Mouse (Mus musculus): Measurements from ENCODE around the gene Rab28.

The Rab28 gene

DNA sequence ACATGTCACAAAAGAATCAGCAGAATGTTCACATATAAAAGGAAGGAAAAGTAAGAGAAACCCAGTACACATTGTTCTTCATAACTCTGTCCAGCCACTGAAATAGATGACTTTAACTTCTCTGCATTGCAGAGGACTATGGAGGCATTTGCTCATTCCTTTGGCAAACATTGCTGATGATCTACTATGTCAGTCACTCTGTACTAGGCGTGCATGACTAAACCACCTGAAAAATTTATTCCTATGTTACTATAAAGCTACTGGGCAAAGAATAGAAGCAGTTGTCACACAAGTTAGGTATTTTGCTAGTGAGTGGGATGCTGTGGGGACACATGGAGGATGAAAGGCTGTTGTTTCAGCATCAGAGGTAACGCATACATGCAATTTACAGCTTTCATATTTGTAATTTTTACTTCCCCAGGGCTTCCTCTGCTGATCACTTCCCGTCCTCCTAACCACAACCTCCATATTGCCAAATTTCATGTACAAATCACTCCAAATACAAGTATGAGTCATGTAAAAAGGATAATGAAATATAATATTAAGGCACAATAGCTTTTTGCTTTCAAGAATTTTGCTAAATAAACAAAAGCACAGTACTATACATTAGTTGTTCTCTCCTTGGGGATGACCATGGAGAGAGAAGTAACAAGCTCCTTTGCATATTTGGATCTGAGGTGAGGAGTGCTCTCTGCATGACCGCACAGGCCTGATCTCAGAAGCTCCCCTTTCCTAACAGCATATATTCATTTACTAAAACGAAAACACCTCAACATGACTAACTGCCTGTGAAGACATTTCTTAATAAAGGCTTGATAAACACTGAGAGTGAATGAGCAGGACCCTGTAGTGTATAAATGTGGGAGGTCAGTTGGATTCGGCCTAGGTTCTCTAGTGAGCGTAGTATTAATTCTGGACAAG is 80.5 kb downstream of the Rab28 start:
- DNase-seq (ENCODE audit: inconsistent age in 2 of 2, low spot score in 1 of 2): no peak

GRCm38 (mm10) chr5:41625544-41625943 is 82.4 kb downstream of the Rab28 start:
- no peak for DNase-seq (ENCODE audit: inconsistent age in 2 of 2, low spot score in 1 of 2)

- no peak for DNase-seq (ENCODE audit: inconsistent age in 2 of 2, low spot score in 1 of 2)
These were observed 86.2 kb downstream of the Rab28 start for GRCm38 (mm10) chr5:41621748-41622147.

- DNase-seq (ENCODE audit: inconsistent age in 2 of 2, low spot score in 1 of 2): no peak
These were observed 89.0 kb downstream of the Rab28 start for GRCm38 (mm10) chr5:41618966-41619365.

DNA sequence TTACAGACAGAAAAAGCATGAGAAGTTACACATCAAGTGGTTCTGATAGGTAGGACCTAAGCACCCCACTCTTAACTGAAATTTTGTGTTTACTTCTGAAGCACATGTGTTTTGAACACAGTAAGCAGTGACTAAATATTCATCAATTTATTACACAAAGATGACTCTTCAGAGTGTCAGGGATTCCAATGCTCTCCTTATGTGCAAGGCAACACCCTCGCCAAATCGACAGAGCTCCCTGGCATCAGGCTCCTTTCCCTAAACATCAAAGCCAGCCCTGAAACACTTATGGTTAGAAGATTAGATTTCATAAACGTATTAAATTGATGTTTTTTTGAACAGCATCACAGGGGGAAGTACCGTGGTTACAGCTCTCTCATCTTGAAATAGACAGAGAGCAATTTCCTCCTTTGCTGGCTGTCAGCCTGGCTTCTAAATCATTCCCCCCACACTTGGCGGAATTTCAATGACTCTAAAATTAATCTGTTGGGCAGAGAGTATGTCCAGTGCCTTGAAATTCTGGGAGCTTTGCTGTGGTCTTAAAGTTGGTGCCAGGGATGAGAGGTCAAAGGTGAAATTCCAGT is 97.4 kb downstream of the Rab28 start:
- DNase-seq (ENCODE audit: inconsistent age in 2 of 2, low spot score in 1 of 2): no peak

DNA sequence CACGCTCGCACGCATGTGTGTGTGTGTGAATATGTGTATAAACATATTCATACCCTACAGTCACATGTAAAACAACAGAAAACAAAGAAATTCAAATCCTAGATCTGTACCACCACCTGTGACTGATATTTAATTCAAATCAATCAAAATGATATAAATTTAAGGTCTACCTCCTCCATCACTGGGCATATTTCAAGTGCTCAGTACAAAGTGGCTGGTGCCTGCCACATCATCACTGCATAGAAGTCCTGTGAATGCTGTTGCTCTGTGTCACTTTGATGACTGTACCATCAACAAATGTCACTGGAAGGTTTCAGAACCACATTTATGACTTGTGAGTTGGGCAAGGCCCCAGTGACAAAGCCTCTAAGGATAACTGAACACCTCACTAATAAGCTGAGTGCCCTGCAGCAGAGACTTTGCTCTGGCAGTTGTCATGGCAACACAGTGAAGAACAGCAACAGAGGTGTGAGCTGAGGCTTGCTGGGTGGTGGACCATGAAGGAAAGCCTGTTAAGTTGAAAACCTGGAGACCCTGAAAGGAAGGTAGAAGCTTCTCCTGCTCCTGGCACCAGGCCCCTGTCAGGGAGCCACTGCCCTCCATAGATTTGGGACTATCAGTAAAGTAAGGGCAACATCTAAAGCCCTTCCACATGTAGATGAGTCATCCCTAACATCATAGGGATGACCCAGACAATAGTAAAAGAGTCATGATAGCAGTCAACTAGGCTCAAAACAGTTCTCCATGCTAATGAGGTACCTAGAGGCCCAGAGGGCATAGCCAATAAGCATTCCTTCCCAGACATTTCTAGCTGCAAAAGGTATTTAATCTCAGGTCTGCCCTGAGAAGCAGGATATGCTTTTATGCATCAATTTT is 111.5 kb downstream of the Rab28 start:
- DNase-seq (ENCODE audit: inconsistent age in 2 of 2, low spot score in 1 of 2): no peak

GRCm38 (mm10) chr5:41595199-41595598 is 112.8 kb downstream of the Rab28 start:
- DNase-seq (ENCODE audit: inconsistent age in 2 of 2, low spot score in 1 of 2): no peak

DNA sequence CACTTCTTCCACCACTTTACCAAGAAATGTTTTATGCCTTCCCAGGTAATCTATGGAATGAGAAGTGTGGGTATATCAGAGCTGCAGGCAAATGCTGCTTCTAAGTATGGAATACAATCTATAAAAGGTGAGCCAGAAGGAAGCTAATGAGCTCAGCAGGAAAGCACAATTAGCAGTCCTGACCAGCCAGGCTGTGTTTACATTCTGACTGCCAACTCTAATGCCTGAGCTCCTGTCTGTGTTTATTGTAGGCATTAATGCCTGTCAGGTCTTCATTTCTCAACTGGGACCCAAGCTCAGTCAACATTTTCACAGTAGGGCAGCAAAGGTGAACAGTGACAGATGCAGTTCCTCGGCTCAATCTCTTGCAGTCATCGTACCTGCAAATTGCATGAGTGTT is 129.9 kb downstream of the Rab28 start:
- no peak for DNase-seq (ENCODE audit: inconsistent age in 2 of 2, low spot score in 1 of 2)
